Mouse (Mus musculus) testis, postnatal 10 days (tissue): Measurements from ENCODE around the gene Nav1.
A peak's percentile ranks its signal among the peaks of the same experiment; 100 is the strongest.
"Not testable (repeated sequence)": the region's sequence is repeated elsewhere in the genome, so short reads cannot be mapped to it uniquely, and the experiment has no call there.

ENCODE experiments used
- DNase-seq: peaks from one replicate; pipeline ENCODE4 v3.0.0; 2021; ENCODE audit warnings: low spot score

Gene Nav1

DNA sequence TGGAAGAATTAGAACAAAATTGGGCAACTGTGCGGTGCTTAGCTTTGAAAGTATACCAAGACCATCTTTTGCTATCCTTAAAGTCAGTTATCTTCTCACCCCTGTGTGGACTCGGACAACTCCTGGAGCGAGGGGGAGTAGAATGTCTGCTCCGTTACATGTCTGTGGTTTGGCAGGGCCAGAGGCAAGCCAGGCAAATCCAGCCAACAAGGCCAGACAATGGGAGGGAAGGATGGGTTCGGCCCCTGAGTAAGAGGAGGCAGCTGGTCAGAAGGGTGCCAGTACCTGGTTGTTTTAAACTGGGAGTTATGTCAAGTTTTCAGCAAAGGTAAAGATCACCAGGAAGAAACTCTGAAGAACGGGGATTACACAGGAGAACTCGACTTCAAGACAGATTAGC lies 121.9 kb downstream of the Nav1 start:
- DNase-seq = no peak

DNA sequence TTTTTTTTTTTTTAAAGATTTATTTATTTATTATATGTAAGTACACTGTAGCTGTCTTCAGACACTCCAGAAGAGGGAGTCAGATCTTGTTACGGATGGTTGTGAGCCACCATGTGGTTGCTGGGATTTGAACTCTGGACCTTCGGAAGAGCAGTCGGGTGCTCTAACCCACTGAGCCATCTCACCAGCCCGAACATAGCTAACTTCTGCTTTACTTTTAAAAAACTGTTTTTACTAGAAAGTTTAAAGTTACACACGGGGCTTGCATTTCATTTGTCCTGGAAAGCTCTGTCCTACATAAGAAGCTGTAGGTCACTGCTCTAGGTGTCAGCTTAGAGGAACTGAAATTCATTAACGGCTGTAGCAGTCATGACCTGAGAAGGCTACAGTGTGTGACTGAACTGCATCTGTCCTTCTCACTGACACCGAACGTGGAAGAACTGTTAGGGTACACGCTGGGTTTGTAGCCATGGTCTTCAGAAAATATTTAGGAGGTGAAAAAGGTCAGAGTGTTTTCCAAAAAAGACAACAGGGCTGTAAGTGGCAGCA lies 122.5 kb downstream of the Nav1 start:
- DNase-seq = not testable (repeated sequence)

DNA sequence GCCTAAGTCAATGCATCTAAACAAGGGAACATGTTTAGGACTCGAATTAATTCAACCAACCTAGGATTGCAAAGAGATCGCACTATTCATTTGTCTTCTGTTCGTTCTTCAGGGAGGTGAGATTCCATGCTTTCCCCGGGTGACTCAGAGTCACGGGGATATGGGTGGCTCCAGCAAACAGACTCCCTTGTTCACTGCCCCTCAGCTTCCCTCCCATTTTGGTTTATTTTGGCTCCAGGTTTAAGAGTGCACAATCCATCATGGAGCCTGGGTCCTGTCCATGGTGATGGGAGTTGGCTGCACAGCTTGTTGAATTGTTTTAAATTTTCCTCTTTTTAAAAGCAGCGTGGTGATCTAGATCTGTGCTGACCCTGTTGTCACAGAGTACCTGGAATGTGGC lies 123.1 kb downstream of the Nav1 start:
- no peak for DNase-seq

- DNase-seq = no peak
Observed at GRCm38 (mm10) chr1:135482666-135483065, 124.4 kb downstream of the Nav1 start.

DNA sequence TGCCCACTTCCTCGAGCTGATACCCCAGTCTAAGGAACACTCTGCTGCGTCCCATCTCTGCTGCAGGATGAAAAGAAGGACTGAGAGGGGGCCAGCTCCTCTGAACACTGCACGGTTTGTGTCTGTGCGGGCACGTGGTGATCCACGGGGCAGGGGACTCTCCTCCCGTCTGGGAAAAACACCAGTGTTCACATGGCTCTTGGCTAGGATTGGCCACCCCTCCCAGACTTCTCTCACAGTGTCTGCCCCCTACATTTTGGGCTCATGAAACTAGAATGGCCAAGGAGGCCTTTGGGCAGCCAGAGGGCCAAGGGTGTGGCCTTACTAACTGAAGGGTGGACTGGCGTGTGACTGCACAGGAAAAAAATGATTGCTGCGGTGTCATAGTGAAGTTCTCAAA lies 125.4 kb downstream of the Nav1 start:
- DNase-seq = no peak

GRCm38 (mm10) chr1:135480815-135481214 lies 126.3 kb downstream of the Nav1 start:
- DNase-seq = no peak

DNA sequence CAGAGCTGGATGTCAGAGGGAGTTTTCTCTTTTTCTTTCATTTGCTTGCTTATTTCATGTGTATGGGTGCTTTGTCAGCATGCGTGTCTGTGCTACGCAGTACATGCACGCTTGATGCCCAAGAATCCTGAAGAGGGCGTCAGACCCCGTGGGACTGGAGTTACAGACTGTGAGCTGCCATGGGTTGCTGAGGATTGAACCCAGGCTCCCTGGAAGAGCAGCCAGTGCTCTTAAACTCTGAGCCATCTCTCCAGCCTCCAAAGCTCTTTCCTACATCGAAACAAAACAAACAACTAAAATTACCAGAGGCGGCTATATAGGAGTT lies 131.6 kb downstream of the Nav1 start:
- no peak for DNase-seq

DNA sequence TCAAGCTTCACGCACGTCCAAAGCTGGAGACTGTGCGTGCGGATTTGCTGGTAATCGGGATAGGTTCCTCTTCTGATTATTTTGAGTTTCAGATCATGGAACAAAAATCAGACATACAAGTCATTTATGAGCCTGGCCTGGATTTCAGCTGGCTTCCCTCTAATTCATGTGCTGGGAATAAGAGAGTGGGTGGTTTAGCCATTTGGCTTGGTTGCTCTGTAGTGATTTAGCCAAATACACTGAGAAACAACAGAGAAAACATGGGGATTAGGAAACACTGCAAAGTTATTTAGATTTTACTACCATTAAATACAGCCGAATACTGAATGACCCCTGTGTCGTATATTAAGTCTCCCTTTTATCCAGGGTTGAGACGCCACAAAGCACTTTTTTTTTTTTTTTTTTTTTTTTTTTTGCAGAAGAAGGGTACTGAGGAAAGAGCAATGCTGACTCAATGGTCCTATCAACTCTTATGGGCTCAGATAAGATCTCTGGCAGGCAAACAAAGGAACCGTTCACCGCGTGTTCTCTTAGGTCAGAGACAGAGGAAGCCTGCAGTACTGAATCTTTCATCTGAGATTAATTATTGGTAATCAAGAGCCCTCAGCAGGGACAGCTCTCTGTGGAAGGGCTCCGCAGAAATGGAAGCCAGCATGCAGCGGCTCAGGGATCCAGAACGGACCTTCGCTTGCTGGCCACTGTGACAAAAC lies 132.1 kb downstream of the Nav1 start:
- DNase-seq = no peak

- no peak for DNase-seq
Observed at GRCm38 (mm10) chr1:135472536-135472935, 134.6 kb downstream of the Nav1 start.

DNA sequence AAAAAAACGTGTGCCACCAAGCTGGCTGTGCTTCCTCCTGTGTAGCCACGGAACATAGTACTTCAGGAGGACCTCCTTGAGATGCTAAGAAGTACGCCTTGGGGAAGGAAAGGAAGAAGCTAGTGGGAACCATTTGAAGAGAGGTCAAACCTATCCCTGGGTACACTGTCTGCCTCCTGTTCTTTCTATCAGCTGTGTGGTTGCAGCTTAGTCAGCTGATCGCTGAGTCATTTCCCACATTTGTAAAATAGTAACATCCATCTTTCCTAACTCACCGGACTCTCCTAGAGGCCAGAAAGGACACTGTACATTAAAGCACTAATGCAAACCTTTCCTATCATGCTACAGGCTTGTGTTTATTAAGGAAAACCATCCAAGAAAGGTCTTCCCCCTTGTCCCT lies 135.4 kb downstream of the Nav1 start:
- DNase-seq = no peak

DNA sequence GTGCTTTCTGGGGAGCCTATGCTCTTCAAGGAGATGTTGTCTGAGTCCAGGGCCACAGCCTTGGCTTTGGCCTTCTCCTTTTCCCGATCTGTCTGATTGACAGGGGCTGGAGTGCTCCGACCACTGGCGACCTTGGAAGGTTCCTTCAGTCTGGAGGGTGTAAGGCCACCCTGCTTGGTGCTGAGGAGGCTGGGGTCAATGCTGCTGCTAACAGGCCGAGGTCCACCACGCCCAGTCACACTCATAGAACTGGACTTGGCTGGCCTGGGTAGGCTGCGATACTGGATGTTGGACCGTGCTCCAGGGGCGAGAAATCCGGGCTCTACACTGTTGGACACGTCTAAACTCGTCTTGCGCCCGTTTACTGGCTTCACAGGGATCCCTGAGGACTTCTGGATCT lies 136.5 kb downstream of the Nav1 start:
- DNase-seq = no peak

- DNase-seq = no peak
Observed at GRCm38 (mm10) chr1:135467462-135467861, 139.6 kb downstream of the Nav1 start.

DNA sequence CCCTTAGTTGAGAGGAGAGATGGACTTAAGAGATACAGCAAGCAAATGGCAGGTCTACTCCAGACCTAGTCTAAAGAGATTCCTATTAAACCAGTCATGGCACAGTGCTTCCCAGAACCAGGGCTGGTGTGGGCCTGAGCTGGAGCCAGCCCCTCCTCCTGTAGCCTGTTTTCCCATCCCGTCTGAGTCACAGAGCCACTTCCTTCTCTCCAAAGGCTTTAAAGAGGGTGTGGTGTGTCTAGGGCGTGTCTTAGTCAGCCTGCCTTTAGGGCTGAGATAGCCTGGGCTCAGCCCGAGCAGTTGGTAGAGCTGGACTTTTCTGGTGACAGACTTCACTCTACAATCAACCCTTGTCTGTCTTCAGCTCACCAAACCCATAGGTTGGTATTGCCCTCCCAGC lies 140.2 kb downstream of the Nav1 start:
- no peak for DNase-seq

- DNase-seq = no peak
Observed at GRCm38 (mm10) chr1:135465734-135466133, 141.4 kb downstream of the Nav1 start.

DNA sequence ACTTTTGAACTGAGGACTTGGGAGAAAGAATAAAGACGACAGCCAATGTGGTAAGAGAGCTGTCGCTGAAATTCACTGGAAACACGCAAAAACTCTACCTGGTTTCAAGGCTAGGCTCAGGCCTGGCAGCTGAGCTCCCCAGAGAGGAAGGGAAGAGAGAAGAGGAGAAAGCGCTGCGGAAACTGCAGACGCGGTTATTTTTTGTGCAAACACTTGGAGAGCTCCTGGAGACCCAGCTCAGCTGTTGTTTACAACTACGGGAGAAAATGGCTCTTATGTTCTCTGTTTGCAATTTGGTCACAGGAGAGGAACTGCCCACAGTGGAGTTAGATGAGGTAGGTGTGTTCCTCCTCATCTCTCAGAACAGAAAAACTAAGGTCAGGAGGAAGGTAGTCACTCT lies 144.4 kb downstream of the Nav1 start:
- DNase-seq = no peak

DNA sequence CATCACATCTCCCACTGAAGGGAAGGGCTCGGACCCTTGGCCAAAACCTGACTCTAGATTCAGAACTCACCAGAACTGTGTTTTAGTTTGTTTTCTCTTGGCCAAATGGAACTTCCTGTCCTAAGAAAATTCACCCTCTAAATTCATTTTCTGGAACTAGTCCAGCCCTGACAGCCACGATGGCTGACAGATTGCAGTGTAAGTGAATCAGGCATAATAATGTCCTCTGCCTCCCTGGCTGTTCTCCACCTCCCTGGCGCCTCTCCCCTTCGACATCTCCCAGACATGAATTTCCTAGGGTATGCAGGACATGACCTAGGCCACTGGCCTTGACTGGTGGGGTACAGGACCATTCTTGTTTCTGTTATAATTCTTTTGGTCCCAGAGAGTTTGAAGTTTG lies 144.8 kb downstream of the Nav1 start:
- DNase-seq = no peak

DNA sequence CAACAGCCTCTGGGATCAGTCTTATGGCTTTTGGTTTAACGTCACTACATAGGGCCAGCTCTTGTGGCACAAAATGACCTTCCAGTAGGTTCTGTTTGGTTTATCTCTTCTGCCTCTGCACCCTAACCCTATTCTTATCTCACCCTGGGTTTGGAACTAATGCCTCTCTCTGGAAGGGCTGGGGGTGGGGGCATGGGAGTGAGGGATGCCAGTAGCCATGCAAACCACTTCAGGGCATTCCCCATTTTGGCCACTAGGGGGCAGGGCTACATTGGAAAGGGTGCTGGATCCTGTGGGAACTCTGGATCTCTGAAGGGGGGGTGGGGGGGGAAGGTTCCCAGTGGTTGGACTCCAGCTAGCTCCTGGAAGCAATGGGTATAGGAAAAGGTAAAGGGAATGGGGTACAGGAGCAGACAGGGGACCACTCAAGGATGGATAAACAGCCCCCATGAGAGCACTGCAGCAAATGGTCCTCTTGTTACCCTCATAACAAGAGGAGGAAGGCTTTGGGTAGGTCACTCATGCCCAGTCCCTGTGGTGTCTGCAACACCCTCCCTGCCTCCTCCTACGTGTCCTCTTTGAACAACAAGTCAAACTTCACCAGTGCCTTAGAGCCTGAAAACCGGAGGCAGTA lies 145.9 kb downstream of the Nav1 start:
- peak; percentile 91 for DNase-seq

GRCm38 (mm10) chr1:135460521-135460920 lies 146.6 kb downstream of the Nav1 start:
- no peak for DNase-seq

GRCm38 (mm10) chr1:135457860-135458259 lies 149.2 kb downstream of the Nav1 start:
- DNase-seq = no peak

- no peak for DNase-seq
Observed at GRCm38 (mm10) chr1:135452259-135452658, 154.8 kb downstream of the Nav1 start.

DNA sequence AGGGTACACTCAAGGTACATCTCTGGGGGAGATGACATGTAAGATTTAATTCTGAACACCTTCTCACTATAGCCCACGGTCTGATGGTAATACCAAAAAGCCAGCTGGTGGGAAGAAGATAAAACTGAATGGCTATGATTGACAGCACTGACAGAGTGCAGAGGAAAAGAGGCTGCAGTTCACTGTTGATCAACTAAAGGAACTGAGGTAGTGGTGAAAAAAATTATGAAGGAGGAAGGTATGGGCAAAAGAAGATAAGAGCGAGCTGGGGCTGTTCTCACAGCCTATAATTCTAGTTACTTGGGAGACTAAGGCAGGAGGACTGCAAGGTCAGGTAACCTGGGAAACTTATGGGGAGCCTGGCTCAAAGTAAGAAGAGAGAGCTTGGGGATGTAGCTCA lies 155.7 kb downstream of the Nav1 start:
- no peak for DNase-seq

GRCm38 (mm10) chr1:135449876-135450275 lies 157.2 kb downstream of the Nav1 start:
- DNase-seq = no peak

DNA sequence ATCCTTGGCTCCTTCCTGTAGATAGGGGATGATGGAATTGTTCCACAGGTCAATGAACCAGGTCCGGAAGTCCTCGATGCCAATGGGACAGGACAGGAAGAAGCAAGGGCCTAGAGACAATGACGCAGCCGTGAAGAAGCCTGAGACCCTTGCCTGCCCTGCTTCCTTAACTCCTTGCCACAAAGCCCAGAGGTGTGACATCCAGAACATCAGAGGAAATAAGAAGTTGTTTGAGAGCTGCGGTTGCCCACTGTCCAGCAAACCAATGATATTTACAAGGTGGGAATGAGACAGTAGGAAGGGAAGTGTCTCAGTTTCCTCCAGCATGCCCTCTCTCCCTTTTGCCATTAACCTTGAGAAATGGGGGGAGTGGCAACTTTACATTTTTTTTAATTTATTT lies 158.2 kb downstream of the Nav1 start:
- no peak for DNase-seq

GRCm38 (mm10) chr1:135443506-135443905 lies 163.6 kb downstream of the Nav1 start:
- DNase-seq = no peak
